Mouse (Mus musculus) bone marrow, adult 2 months (tissue): Measurements from ENCODE around the gene Zfp644.

Experiments used
- CTCF ChIP-seq: fragments of 200-500 bp; IDR thresholded peaks from 2 replicates; pipeline ENCODE4 v1.5.1; 2011; ENCODE audit warnings: low read length, control low read depth; ENCODE audit not compliant: control insufficient read depth, insufficient read depth
- POLR2A ChIP-seq: fragments of 200-500 bp; IDR thresholded peaks from 2 replicates; pipeline ENCODE4 v1.6.1; 2011; ENCODE audit warnings: low read depth, mild to moderate bottlenecking, control low read depth, low read length, borderline replicate concordance; ENCODE audit not compliant: control insufficient read depth

DNA sequence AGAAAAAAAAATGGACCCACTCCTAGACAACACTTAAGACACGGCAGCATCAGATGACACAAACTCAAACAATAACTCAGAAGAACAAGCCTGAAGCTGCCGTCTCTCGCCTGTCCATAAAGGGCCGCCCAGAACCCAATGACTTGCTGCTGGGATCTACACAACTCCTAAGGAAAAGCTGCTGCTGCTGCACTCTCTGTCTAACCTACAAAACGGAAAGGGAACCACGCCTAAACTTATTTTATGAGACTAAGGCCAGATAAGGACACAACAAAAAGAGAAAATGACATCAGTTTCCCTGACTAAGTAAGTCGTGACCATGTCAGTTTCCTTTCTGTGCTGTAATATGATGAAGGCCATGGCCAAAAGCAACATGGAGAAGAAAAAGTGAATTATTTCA is 82.5 kb downstream of the Zfp644 start:
- TF ChIP-seq POLR2A (no peak), CTCF (no peak)
